Comparison of ENCODE assay signal across 17 mouse cellular contexts in the genomic region with DNA sequence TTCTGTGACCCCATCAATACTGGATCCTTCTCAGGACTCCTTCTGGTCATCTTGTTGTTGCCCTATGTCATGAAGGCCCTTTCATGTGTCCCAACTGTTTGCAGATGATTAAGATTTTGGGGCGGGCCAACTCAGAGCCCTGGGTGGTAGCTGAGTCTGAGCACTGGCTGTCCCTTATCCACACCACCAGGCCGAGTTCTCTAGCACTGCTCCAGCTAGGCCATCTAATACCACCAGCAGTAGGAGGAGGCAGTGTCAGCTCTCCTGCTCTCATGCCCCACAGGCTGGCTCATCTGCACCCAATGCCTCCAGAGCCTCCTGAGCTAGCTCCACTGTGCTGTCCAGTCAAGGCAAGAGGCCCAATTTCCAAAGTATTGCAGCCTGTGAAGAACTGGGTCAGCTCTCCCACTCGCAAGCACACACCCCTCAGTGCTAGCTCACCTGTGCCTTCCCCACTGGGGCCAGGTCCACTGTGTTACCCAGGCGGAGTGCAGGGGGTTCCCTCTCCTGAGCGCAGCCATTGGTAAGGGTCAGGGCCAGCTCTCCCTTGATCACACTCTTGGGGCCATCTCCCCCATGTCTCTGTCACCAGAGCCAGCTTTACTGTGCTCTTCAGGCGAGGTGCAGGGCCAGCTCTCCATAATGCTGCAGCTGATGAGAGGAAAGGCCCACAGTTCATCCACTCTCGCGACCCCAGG.
DNase-seq lines count a peak whose midpoint lies in the region; ATAC-seq lines count a peak whose summit lies in the region.
"Had no signal": no experiment of that assay in that cellular context is flagged by ENCODE, and none has a peak within 500 bp of the region (broad histone marks: within the 10 kb centered on the region; RNA-seq: fewer than 3 reads in every experiment).

No protein-coding gene starts in this region.

- H3K4me1 ChIP-seq in hindbrain, embryonic 11.5 days (replicated peaks; ENCODE audit: control insufficient read depth, insufficient read depth, low read length) = no peaks in the 10 kb centered on the region
- H3K4me1 ChIP-seq in hindbrain, embryonic 13.5 days (replicated peaks) = 0 out of 2 replicates have a peak, but pooled peaks cover 3% of the 10 kb centered on the region
- H3K4me1 ChIP-seq in limb, embryonic 12.5 days (replicated peaks) = no peaks in the 10 kb centered on the region
- H3K4me1 ChIP-seq in limb, embryonic 10.5 days = no peaks in the 10 kb centered on the region
- no peaks in the 10 kb centered on the region for H3K4me1 ChIP-seq in embryonic facial prominence, embryonic 12.5 days
- H3K4me1 ChIP-seq in midbrain, embryonic 13.5 days (replicated peaks) = no peaks in the 10 kb centered on the region
- H3K4me1 ChIP-seq: hindbrain, embryonic 15.5 days; limb, embryonic 13.5 days; neural tube, embryonic 13.5 days had no signal

- no peak overlapping the region for H3K27ac ChIP-seq in hindbrain, embryonic 11.5 days (ENCODE audit: low read depth, low read length)
- no peak overlapping the region for H3K27ac ChIP-seq in hindbrain, embryonic 13.5 days
- H3K27ac ChIP-seq in limb, embryonic 12.5 days = no peak overlapping the region
- no peak overlapping the region for H3K27ac ChIP-seq in limb, embryonic 10.5 days
- no peak overlapping the region for H3K27ac ChIP-seq in embryonic facial prominence, embryonic 12.5 days
- no peak overlapping the region for H3K27ac ChIP-seq in midbrain, embryonic 13.5 days
- H3K27ac ChIP-seq: hindbrain, embryonic 15.5 days; limb, embryonic 13.5 days; neural tube, embryonic 13.5 days had no signal

- peak; percentile 27; the same call in 1 of the 2 replicates for ATAC-seq in hindbrain, embryonic 11.5 days (ENCODE audit: low FRiP score)
- ATAC-seq in hindbrain, embryonic 13.5 days (ENCODE audit: low FRiP score) = no peak; the same call in 1 of the 2 replicates
- ATAC-seq in limb, embryonic 12.5 days (ENCODE audit: insufficient number of reproducible peaks, insufficient read depth, low FRiP score, low TSS enrichment, low read depth) = 0 out of 2 replicates have a peak, but pooled peaks have one; percentile 12
- 0 out of 2 replicates have a peak, but pooled peaks have one; percentile 36 for ATAC-seq in embryonic facial prominence, embryonic 12.5 days (ENCODE audit: insufficient number of reproducible peaks, insufficient read depth, low FRiP score, low TSS enrichment)
- peak; percentile 58; the same call in 1 of the 2 replicates for ATAC-seq in midbrain, embryonic 13.5 days
- ATAC-seq: liver, postnatal 0 days had no signal

- no peak overlapping the region for H3K9ac ChIP-seq in hindbrain, embryonic 11.5 days (ENCODE audit: low read depth, low read length)
- no peak overlapping the region for H3K9ac ChIP-seq in hindbrain, embryonic 13.5 days
- H3K9ac ChIP-seq in limb, embryonic 12.5 days (replicated peaks) = no peak overlapping the region
- no peak overlapping the region for H3K9ac ChIP-seq in embryonic facial prominence, embryonic 12.5 days
- no peak overlapping the region for H3K9ac ChIP-seq in midbrain, embryonic 13.5 days (replicated peaks)
- H3K9ac ChIP-seq: hindbrain, embryonic 15.5 days; limb, embryonic 13.5 days; liver, postnatal 0 days; neural tube, embryonic 13.5 days had no signal

- no peak overlapping the region for H3K4me2 ChIP-seq in hindbrain, embryonic 11.5 days (replicated peaks; ENCODE audit: low read depth, low read length)
- H3K4me2 ChIP-seq in hindbrain, embryonic 13.5 days = no peak overlapping the region
- H3K4me2 ChIP-seq in limb, embryonic 12.5 days = no peak overlapping the region
- no peak overlapping the region for H3K4me2 ChIP-seq in embryonic facial prominence, embryonic 12.5 days (replicated peaks)
- H3K4me2 ChIP-seq in midbrain, embryonic 13.5 days (replicated peaks) = no peak overlapping the region
- H3K4me2 ChIP-seq: hindbrain, embryonic 15.5 days; limb, embryonic 13.5 days; neural tube, embryonic 13.5 days had no signal

- WGBS in hindbrain, embryonic 11.5 days = 90% methylated on average over 8 of the region's 8 CpGs
- 91% methylated on average over 8 of the region's 8 CpGs for WGBS in hindbrain, embryonic 13.5 days
- 85% methylated on average over 8 of the region's 8 CpGs for whole genome bisulfite sequencing in limb, embryonic 12.5 days
- WGBS in limb, embryonic 10.5 days = 80% methylated on average over 8 of the region's 8 CpGs
- WGBS in embryonic facial prominence, embryonic 12.5 days = 80% methylated on average over 8 of the region's 8 CpGs
- 93% methylated on average over 8 of the region's 8 CpGs for WGBS in midbrain, embryonic 13.5 days

- H3K27me3 ChIP-seq in hindbrain, embryonic 11.5 days (ENCODE audit: control insufficient read depth, insufficient read depth, low read length) = no peaks in the 10 kb centered on the region
- no peaks in the 10 kb centered on the region for H3K27me3 ChIP-seq in hindbrain, embryonic 13.5 days
- no peaks in the 10 kb centered on the region for H3K27me3 ChIP-seq in limb, embryonic 12.5 days
- H3K27me3 ChIP-seq in limb, embryonic 10.5 days (ENCODE audit: low read depth, poor library complexity, severe bottlenecking) = no peaks in the 10 kb centered on the region
- H3K27me3 ChIP-seq in embryonic facial prominence, embryonic 12.5 days = no peaks in the 10 kb centered on the region
- no peaks in the 10 kb centered on the region for H3K27me3 ChIP-seq in midbrain, embryonic 13.5 days
- H3K27me3 ChIP-seq: hindbrain, embryonic 15.5 days; limb, embryonic 13.5 days; neural tube, embryonic 13.5 days had no signal

- DNase-seq in hindbrain, embryonic 11.5 days (ENCODE audit: low spot score) = no peak
- DNase-seq in limb, embryonic 10.5 days (ENCODE audit: low spot score) = no peak
- DNase-seq in urinary bladder, postnatal 4 days (ENCODE audit: low spot score in 2 of 2) = no peak
- DNase-seq: adrenal gland, postnatal 14 days; cerebellum, adult 11-12 months; cerebellum, postnatal 25 days; heart, adult 18-20 months; kidney, postnatal 14 days; liver, postnatal 0 days; lung, postnatal 36 days had no signal

- no peaks in the 10 kb centered on the region for H3K36me3 ChIP-seq in hindbrain, embryonic 11.5 days (ENCODE audit: control insufficient read depth, insufficient read depth, low read length)
- H3K36me3 ChIP-seq in hindbrain, embryonic 13.5 days = no peaks in the 10 kb centered on the region
- no peaks in the 10 kb centered on the region for H3K36me3 ChIP-seq in limb, embryonic 12.5 days
- no peaks in the 10 kb centered on the region for H3K36me3 ChIP-seq in limb, embryonic 10.5 days
- no peaks in the 10 kb centered on the region for H3K36me3 ChIP-seq in embryonic facial prominence, embryonic 12.5 days
- H3K36me3 ChIP-seq in midbrain, embryonic 13.5 days = no peaks in the 10 kb centered on the region
- H3K36me3 ChIP-seq: hindbrain, embryonic 15.5 days; limb, embryonic 13.5 days; neural tube, embryonic 13.5 days had no signal

- no peak overlapping the region for H3K4me3 ChIP-seq in hindbrain, embryonic 11.5 days (ENCODE audit: low read depth, low read length)
- no peak overlapping the region for H3K4me3 ChIP-seq in hindbrain, embryonic 13.5 days
- H3K4me3 ChIP-seq in limb, embryonic 12.5 days (replicated peaks) = no peak overlapping the region
- no peak overlapping the region for H3K4me3 ChIP-seq in limb, embryonic 10.5 days
- H3K4me3 ChIP-seq in embryonic facial prominence, embryonic 12.5 days = no peak overlapping the region
- no peak overlapping the region for H3K4me3 ChIP-seq in midbrain, embryonic 13.5 days (replicated peaks)
- H3K4me3 ChIP-seq: hindbrain, embryonic 15.5 days; limb, embryonic 13.5 days; neural tube, embryonic 13.5 days had no signal

- no peaks in the 10 kb centered on the region for H3K9me3 ChIP-seq in hindbrain, embryonic 11.5 days (ENCODE audit: control insufficient read depth, low read length)
- H3K9me3 ChIP-seq in hindbrain, embryonic 13.5 days = no peaks in the 10 kb centered on the region
- no peaks in the 10 kb centered on the region for H3K9me3 ChIP-seq in limb, embryonic 12.5 days
- H3K9me3 ChIP-seq in limb, embryonic 10.5 days (replicated peaks) = no peaks in the 10 kb centered on the region
- no peaks in the 10 kb centered on the region for H3K9me3 ChIP-seq in embryonic facial prominence, embryonic 12.5 days
- H3K9me3 ChIP-seq in midbrain, embryonic 13.5 days = no peaks in the 10 kb centered on the region
- H3K9me3 ChIP-seq: hindbrain, embryonic 15.5 days; limb, embryonic 13.5 days; neural tube, embryonic 13.5 days had no signal
